Mouse (Mus musculus): ENCODE measurements at regions not wholly inside any gene's neighbourhood (a gene's known extent, or its start where the extent isn't known, plus 50 kb on each side); places are given as distances from the start of the nearest gene placed in this dataset.

DNA sequence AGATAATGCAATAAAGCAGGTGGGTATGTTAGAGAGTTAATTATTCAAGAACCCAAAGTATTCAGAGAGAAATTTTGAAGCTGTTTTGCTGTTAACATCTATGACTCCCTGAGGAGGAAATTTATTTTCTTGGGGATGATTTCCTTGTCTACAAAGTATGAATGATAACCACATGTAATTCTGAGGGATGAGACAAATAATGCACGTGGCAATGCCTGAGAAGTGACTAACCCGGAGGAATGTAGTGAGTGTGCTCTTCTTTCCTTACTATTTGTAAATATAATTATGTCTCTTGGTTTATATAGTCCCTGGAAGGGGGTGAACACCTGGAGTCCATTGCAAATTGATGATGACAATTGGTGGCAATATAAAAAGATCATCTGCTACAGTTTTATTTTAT lies 981.1 kb downstream of the Slc22a22 start:
- Histone ChIP-seq H3K9ac (no peak overlapping the region), H3K27ac (no peak overlapping the region), H3K27me3 (no peaks in the 10 kb centered on the region), H3K4me1 (no peaks in the 10 kb centered on the region), H3K9me3 (no peaks in the 10 kb centered on the region), H3K36me3 (no peaks in the 10 kb centered on the region), H3K4me3 (no peak overlapping the region), H3K4me2 (no peak overlapping the region)
- no peak for ATAC-seq (ENCODE audit: borderline replicate concordance, extremely low read depth, low FRiP score, low TSS enrichment)
- WGBS: 70% methylated on average over 2 of the region's 2 CpGs

DNA sequence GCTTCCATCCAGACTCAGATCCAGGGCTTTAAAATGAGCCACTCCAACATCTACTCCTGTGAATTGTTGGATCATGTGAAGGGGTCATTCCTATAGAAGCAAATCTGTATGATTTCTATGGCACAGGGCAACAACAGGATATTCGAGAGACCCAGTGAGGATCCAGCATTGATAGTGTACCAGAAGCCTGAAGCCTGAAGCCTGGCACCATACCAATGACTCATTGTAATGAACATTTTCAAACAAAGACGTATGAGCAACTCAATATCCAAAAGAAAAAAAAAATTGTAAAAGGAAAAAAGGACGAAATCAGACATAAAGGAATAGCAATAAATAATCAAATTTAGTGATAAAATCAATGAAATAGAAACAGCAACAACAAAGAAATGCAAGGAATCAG lies 991.5 kb downstream of the Slc22a22 start:
- ATAC-seq (ENCODE audit: borderline replicate concordance, extremely low read depth, low FRiP score, low TSS enrichment): no peak
- 81% methylated on average over 3 of the region's 3 CpGs for WGBS
- Histone ChIP-seq H3K27ac (no peak overlapping the region), H3K27me3 (no peaks in the 10 kb centered on the region), H3K4me2 (no peak overlapping the region), H3K9me3 (no peaks in the 10 kb centered on the region), H3K4me1 (no peaks in the 10 kb centered on the region), H3K9ac (no peak overlapping the region), H3K4me3 (no peak overlapping the region), H3K36me3 (no peaks in the 10 kb centered on the region)

DNA sequence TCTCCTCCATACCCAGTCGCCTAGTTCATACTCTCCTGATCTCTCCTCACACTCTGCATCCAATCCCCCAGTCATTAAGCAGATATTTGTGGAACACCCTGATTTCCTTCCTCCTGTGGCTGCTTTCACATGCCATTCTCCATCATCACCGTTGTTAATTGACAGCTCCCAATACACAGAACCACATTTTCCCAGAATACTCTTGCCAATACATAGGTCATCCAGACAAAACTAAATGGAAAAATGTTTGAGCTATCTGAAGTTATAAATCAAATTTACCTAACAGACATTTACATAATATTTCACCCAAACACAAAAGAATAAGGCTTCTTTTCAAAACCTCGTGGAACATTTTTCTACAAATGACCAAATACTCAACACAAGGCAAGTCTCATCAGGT lies 992.7 kb downstream of the Slc22a22 start:
- Histone ChIP-seq H3K9ac (no peak overlapping the region), H3K4me3 (no peak overlapping the region), H3K9me3 (no peaks in the 10 kb centered on the region), H3K27ac (no peak overlapping the region), H3K4me1 (0 out of 2 replicates have a peak, but pooled peaks cover 2% of the 10 kb centered on the region), H3K27me3 (no peaks in the 10 kb centered on the region), H3K36me3 (no peaks in the 10 kb centered on the region), H3K4me2 (no peak overlapping the region)
- ATAC-seq (ENCODE audit: borderline replicate concordance, extremely low read depth, low FRiP score, low TSS enrichment): no peak
- 76% methylated on average over 3 of the region's 3 CpGs for WGBS

DNA sequence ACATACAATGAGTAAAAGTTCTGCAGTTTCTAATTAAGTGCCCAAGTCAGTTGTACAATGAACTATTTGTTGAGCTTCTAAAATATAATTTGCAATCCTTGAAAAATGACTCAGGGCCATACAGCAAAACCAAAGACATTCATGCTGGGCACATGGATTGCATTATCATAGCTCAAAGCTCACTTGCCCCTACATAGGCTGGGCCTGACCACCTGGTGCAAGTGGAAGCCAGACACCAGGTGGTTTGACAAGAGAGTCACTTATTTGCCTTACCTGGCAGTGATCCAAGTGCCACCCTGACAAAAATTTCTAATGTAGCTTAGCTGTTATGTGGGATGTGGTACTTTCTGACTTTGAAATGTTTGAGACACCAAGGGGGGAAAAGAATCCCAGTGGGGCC lies 997.7 kb downstream of the Slc22a22 start:
- Histone ChIP-seq H3K27ac (no peak overlapping the region), H3K4me1 (0 out of 2 replicates have a peak, but pooled peaks cover 5% of the 10 kb centered on the region), H3K27me3 (no peaks in the 10 kb centered on the region), H3K9me3 (no peaks in the 10 kb centered on the region), H3K4me3 (no peak overlapping the region), H3K4me2 (no peak overlapping the region), H3K9ac (no peak overlapping the region), H3K36me3 (no peaks in the 10 kb centered on the region)
- no peak for ATAC-seq (ENCODE audit: borderline replicate concordance, extremely low read depth, low FRiP score, low TSS enrichment)

DNA sequence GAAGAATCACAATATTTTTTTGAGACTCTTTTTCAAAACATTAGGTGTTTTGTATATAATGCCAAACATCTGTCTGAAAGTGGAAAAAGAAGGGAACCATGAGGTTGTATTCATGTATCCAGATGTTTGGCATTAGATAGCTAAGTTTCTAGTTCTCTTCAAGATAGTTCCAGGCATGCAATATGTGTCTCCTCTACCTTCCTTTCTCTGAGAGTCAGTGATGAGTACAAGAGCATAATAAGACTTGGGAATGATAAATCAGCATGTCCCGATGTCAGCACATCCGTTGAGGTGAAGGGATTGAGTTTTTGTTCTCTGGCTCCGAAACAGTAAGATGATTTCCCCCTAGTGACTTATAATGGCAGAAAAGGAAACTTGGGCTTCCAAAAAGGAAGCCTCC lies 998.4 kb downstream of the Slc22a22 start:
- no peaks in the 10 kb centered on the region for H3K27me3 ChIP-seq
- no peak overlapping the region for H3K27ac ChIP-seq
- 46% methylated on average over 3 of the region's 3 CpGs for WGBS
- H3K36me3 ChIP-seq: no peaks in the 10 kb centered on the region
- no peak overlapping the region for H3K4me3 ChIP-seq
- H3K9ac ChIP-seq: no peak overlapping the region
- H3K4me2 ChIP-seq: no peak overlapping the region
- no peaks in the 10 kb centered on the region for H3K9me3 ChIP-seq
- H3K4me1 ChIP-seq: 0 out of 2 replicates have a peak, but pooled peaks cover 5% of the 10 kb centered on the region
- ATAC-seq (ENCODE audit: borderline replicate concordance, extremely low read depth, low FRiP score, low TSS enrichment): no peak

DNA sequence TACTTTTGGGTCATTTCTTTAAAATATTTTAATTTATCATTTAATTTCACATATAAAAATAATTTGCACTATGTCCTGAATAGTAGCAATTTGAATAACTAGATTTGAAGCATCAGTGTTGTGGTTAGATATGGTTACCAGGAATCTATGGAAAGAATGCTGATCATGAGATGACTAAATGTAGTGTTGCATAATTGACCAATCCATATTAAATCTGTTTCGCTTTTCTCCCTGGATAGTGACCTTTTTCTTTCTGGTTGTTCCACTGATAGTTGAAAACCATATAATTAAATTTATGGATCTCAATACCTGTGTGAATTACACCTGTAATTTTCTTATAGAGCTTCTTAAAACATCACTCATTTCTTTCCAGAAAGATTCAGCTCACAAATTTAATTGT lies 1003.7 kb downstream of the Slc22a22 start:
- ATAC-seq (ENCODE audit: borderline replicate concordance, extremely low read depth, low FRiP score, low TSS enrichment): no peak
- Histone ChIP-seq H3K9me3 (no peaks in the 10 kb centered on the region), H3K9ac (no peak overlapping the region), H3K27me3 (no peaks in the 10 kb centered on the region), H3K4me1 (no peaks in the 10 kb centered on the region), H3K4me2 (no peak overlapping the region), H3K4me3 (no peak overlapping the region), H3K36me3 (no peaks in the 10 kb centered on the region), H3K27ac (no peak overlapping the region)
- 91% methylated on average over 1 of the region's 1 CpGs for WGBS

DNA sequence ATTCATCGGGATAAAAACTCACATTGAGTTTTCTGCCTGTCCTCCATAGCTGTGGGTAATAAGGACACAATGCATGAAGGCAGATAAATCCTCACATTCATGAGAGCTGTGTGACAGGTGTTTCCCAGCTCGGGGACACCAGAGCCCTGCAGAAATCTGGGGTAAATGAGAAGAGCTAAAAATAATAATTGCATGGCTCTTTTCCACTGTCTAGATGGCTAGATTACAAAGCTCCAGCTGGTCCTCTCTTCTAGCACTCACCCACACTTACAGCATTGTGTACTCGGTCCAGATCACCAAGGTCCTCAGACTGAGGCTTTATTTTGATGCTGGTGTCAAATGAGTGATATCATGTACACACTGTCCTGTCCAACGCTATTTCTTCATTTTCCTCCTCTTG lies 1025.5 kb downstream of the Slc22a22 start:
- WGBS: 32% methylated on average over 4 of the region's 4 CpGs
- no peak overlapping the region for H3K4me2 ChIP-seq

DNA sequence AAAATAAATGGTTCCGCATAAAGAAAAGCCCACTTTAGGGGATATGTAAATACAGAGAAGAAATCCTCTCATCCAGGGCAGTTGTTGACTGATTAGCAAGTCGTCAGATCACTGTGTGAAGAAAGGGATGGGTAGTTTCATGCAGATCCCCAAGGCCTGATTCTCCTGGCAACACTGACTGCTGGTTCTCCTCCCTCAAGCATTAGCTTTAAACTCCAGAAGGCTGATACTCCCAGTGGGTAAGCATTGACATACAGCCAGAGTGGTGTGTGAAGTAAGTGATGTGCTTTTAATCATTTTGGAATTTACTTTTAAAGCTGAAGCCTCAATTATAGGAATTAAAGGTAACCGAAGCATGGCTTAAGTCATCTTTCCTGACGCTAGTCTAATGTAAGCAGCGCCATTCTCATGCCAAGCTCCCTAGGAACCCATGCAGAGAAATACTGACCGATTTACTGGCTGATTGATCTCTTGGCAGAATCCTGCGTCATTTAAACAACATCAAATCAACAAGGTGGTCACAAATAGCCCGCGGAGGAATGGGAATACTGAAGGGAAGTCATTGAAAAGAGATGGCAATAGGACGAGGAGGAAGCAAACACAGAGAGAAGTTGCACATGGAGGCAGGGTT lies 1029.3 kb downstream of the Slc22a22 start:
- H3K4me1 ChIP-seq: no peaks in the 10 kb centered on the region
- no peaks in the 10 kb centered on the region for H3K36me3 ChIP-seq
- no peaks in the 10 kb centered on the region for H3K9me3 ChIP-seq
- H3K9ac ChIP-seq: no peak overlapping the region
- H3K4me3 ChIP-seq: no peak overlapping the region
- H3K27me3 ChIP-seq: no peaks in the 10 kb centered on the region
- 72% methylated on average over 10 of the region's 10 CpGs for WGBS
- no peak overlapping the region for H3K4me2 ChIP-seq
- no peak overlapping the region for H3K27ac ChIP-seq
- ATAC-seq (ENCODE audit: borderline replicate concordance, extremely low read depth, low FRiP score, low TSS enrichment): no peak

More for the DNA sequence above, 1025.5 kb downstream of the Slc22a22 start:
- Histone ChIP-seq H3K4me1 (no peaks in the 10 kb centered on the region), H3K9ac (no peak overlapping the region), H3K27ac (no peak overlapping the region), H3K36me3 (no peaks in the 10 kb centered on the region), H3K4me3 (no peak overlapping the region), H3K9me3 (no peaks in the 10 kb centered on the region), H3K27me3 (no peaks in the 10 kb centered on the region)
- peak; percentile 84 for ATAC-seq (ENCODE audit: borderline replicate concordance, extremely low read depth, low FRiP score, low TSS enrichment)

DNA sequence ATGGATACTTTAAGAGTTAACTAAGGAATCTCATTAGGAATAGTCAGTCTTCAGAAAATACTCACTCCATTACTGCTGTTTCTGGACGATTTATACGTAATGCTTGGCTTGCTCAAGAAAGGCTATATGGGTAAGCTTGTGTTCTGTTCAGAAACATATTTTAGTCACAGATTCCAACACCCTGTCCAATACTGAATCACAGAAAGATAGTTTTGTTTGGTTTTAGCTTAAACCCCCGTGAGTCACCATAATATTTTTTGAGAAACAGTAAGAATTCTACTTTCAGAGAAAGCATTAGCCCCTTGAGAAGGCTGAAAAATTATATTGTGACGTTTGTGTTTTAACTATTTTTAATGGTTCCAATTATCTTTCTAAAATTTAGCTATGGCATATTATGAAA lies 1037.3 kb downstream of the Slc22a22 start:
- H3K9ac ChIP-seq: no peak overlapping the region
- no peak overlapping the region for H3K27ac ChIP-seq
- no peak for ATAC-seq (ENCODE audit: borderline replicate concordance, extremely low read depth, low FRiP score, low TSS enrichment)

DNA sequence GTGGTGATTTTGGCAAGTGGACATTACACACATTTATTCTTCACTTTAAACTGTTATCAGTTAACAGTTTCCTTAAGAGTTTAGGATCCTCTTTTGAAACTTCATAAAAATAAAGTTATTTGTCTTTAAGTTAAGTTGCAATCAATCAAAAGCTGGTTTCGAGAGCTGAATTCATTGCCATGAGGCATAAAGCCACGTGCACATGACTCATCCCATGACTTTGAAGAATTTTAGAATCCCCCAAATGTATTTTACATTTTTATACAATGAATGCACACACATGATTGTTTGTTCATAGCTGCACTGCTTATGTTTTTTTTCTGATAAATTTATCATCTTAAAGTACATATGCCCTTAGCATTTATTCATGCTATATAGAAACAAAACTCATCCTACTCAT lies 1039.1 kb downstream of the Slc22a22 start:
- Histone ChIP-seq H3K9ac (no peak overlapping the region), H3K4me2 (no peak overlapping the region), H3K4me1 (no peaks in the 10 kb centered on the region), H3K27me3 (no peaks in the 10 kb centered on the region), H3K9me3 (no peaks in the 10 kb centered on the region), H3K36me3 (no peaks in the 10 kb centered on the region), H3K27ac (no peak overlapping the region), H3K4me3 (no peak overlapping the region)
- WGBS: 66% methylated on average over 2 of the region's 2 CpGs
- ATAC-seq (ENCODE audit: borderline replicate concordance, extremely low read depth, low FRiP score, low TSS enrichment): no peak

More for the DNA sequence above, 1037.3 kb downstream of the Slc22a22 start:
- H3K9me3 ChIP-seq: no peaks in the 10 kb centered on the region
- 70% methylated on average over 4 of the region's 4 CpGs for WGBS
- no peak overlapping the region for H3K4me3 ChIP-seq
- H3K27me3 ChIP-seq: no peaks in the 10 kb centered on the region
- no peaks in the 10 kb centered on the region for H3K4me1 ChIP-seq
- H3K36me3 ChIP-seq: no peaks in the 10 kb centered on the region
- no peak overlapping the region for H3K4me2 ChIP-seq

DNA sequence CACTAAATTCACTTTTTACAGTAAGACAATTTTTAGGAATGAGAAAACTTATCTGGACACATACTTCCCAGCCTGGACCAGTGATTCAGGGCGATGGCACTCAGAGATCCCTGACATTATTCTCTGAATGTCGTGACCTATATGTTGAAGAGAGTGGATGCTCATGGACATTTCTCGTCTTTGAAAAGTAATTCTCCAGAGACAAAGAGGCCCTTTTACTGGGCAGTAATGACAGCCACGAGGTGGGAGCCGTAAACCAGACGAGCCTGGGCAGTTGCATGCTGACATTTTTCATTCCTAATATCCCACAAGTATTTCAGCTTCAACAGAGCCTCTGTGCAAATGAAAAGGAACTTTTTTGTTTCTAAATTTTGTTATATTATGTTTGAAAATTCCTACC lies 1041.3 kb downstream of the Slc22a22 start:
- WGBS: 58% methylated on average over 6 of the region's 6 CpGs
- no peaks in the 10 kb centered on the region for H3K9me3 ChIP-seq
- H3K4me2 ChIP-seq: no peak overlapping the region
- no peak overlapping the region for H3K4me3 ChIP-seq
- H3K27ac ChIP-seq: no peak overlapping the region
- H3K36me3 ChIP-seq: no peaks in the 10 kb centered on the region
- H3K4me1 ChIP-seq: no peaks in the 10 kb centered on the region
- no peak overlapping the region for H3K9ac ChIP-seq
- H3K27me3 ChIP-seq: no peaks in the 10 kb centered on the region
- no peak for ATAC-seq (ENCODE audit: borderline replicate concordance, extremely low read depth, low FRiP score, low TSS enrichment)

DNA sequence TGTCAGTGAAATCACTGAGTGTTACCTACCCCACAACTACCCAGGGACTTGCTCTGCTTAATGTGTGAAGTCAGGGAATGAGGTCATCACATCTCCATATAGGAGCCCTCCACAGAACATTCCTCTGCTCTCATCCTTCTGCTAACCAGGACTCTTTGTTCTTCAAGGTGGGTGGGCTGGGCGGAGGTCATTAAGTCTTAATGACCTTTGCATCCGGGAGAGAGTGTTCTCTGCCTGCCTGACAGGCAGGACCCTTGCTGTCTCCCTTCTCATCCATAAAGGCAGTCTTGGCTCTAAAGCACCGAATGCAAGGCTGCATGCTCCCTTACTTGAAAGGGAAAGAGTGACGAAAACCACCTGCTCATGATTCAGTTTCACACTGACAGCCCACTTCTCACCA lies 1051.4 kb downstream of the Slc22a22 start:
- no peak overlapping the region for H3K27ac ChIP-seq

DNA sequence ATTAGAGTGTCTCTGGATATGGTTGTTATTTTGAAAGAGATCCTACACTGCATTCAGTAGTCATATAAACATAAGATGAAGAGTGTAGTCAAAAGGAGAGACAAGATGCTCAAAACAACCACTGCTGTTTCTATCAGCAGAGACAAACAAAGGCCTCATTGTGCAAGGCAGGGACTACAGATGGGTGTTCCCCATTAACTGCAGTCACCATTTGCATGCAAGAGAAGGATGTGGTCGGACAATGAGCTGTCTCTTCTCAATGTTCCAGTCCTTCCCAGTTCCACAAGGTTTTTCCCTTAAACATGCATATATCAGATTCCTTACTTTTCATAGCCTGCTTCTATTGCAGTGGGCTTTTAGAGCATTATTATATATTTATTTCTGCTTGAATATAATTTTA lies 1056.7 kb downstream of the Slc22a22 start:
- Histone ChIP-seq H3K9ac (no peak overlapping the region), H3K36me3 (no peaks in the 10 kb centered on the region), H3K4me2 (no peak overlapping the region), H3K27me3 (no peaks in the 10 kb centered on the region), H3K4me1 (no peaks in the 10 kb centered on the region), H3K9me3 (no peaks in the 10 kb centered on the region), H3K27ac (no peak overlapping the region), H3K4me3 (no peak overlapping the region)
- WGBS: 71% methylated on average over 1 of the region's 1 CpGs
- ATAC-seq (ENCODE audit: borderline replicate concordance, extremely low read depth, low FRiP score, low TSS enrichment): no peak

More for the DNA sequence above, 1051.4 kb downstream of the Slc22a22 start:
- H3K27me3 ChIP-seq: no peaks in the 10 kb centered on the region
- H3K9ac ChIP-seq: no peak overlapping the region
- no peak overlapping the region for H3K4me3 ChIP-seq
- H3K4me1 ChIP-seq: no peaks in the 10 kb centered on the region
- WGBS: 16% methylated on average over 4 of the region's 4 CpGs
- no peak for ATAC-seq (ENCODE audit: borderline replicate concordance, extremely low read depth, low FRiP score, low TSS enrichment)
- no peaks in the 10 kb centered on the region for H3K36me3 ChIP-seq
- H3K9me3 ChIP-seq: no peaks in the 10 kb centered on the region
- no peak overlapping the region for H3K4me2 ChIP-seq
